Mouse (Mus musculus): ENCODE data around the gene Slc35e2. TPM values are rescaled to one million over a fixed set of nuclear protein-coding genes. Genes with fewer than 3 reads are reported as not detected.
"Not testable (repeated sequence)": the region's sequence is repeated elsewhere in the genome, so short reads cannot be mapped to it uniquely, and the experiment has no call there.

Slc35e2 gene
- total RNA-seq (2014; fragmentation: Nextera tagmentation): 45.1 and 60.2 TPM in 2 replicates
- total RNA-seq (2017): 30.4 and 31.1 TPM in 2 replicates

GRCm38 (mm10) chr4:155601091-155601996, at the start of gene Slc35e2:
Gene Slc35e2, plus strand, starts transcription at chr4:155601416.
- peak; percentile 74 for ATAC-seq (replicated peaks; ENCODE audit: low FRiP score, low TSS enrichment, poor library complexity, severe bottlenecking)

- ATAC-seq (replicated peaks; ENCODE audit: low FRiP score, low TSS enrichment, poor library complexity, severe bottlenecking): no peak
These were observed 48.2 kb upstream of the Slc35e2 start for GRCm38 (mm10) chr4:155552917-155553532.

- ATAC-seq (replicated peaks; ENCODE audit: low FRiP score, low TSS enrichment, poor library complexity, severe bottlenecking): peak; percentile 48
These were observed 46.3 kb upstream of the Slc35e2 start for GRCm38 (mm10) chr4:155554880-155555279.

GRCm38 (mm10) chr4:155555464-155555863, 45.8 kb upstream of the Slc35e2 start:
- ATAC-seq (replicated peaks; ENCODE audit: low FRiP score, low TSS enrichment, poor library complexity, severe bottlenecking): no peak

- no peak for ATAC-seq (replicated peaks; ENCODE audit: low FRiP score, low TSS enrichment, poor library complexity, severe bottlenecking)
These were observed 41.8 kb upstream of the Slc35e2 start for GRCm38 (mm10) chr4:155559454-155559853.

GRCm38 (mm10) chr4:155560932-155561331, 40.3 kb upstream of the Slc35e2 start:
- ATAC-seq (replicated peaks; ENCODE audit: low FRiP score, low TSS enrichment, poor library complexity, severe bottlenecking): no peak

- no peak for ATAC-seq (replicated peaks; ENCODE audit: low FRiP score, low TSS enrichment, poor library complexity, severe bottlenecking)
These were observed 39.4 kb upstream of the Slc35e2 start, which contains the start of gene Nadk for GRCm38 (mm10) chr4:155561661-155562442. Gene Nadk, plus strand, starts transcription at chr4:155562378.

- no peak for ATAC-seq (replicated peaks; ENCODE audit: low FRiP score, low TSS enrichment, poor library complexity, severe bottlenecking)
These were observed 38.4 kb upstream of the Slc35e2 start for GRCm38 (mm10) chr4:155562725-155563399.

GRCm38 (mm10) chr4:155563400-155564231, 37.6 kb upstream of the Slc35e2 start:
- peak; percentile 85 for ATAC-seq (replicated peaks; ENCODE audit: low FRiP score, low TSS enrichment, poor library complexity, severe bottlenecking)

GRCm38 (mm10) chr4:155564315-155565069, 36.7 kb upstream of the Slc35e2 start:
- 0 out of 2 replicates have a peak, but pooled peaks have one; percentile 21 for ATAC-seq (replicated peaks; ENCODE audit: low FRiP score, low TSS enrichment, poor library complexity, severe bottlenecking)

GRCm38 (mm10) chr4:155566555-155566954, 34.7 kb upstream of the Slc35e2 start:
- ATAC-seq (replicated peaks; ENCODE audit: low FRiP score, low TSS enrichment, poor library complexity, severe bottlenecking): no peak

- ATAC-seq (replicated peaks; ENCODE audit: low FRiP score, low TSS enrichment, poor library complexity, severe bottlenecking): no peak
These were observed 33.0 kb upstream of the Slc35e2 start for GRCm38 (mm10) chr4:155568170-155568569.

- ATAC-seq (replicated peaks; ENCODE audit: low FRiP score, low TSS enrichment, poor library complexity, severe bottlenecking): no peak
These were observed 32.4 kb upstream of the Slc35e2 start for GRCm38 (mm10) chr4:155568632-155569370.

- ATAC-seq (replicated peaks; ENCODE audit: low FRiP score, low TSS enrichment, poor library complexity, severe bottlenecking): no peak
These were observed 31.4 kb upstream of the Slc35e2 start for GRCm38 (mm10) chr4:155569818-155570217.

- ATAC-seq (replicated peaks; ENCODE audit: low FRiP score, low TSS enrichment, poor library complexity, severe bottlenecking): not testable (repeated sequence)
These were observed 30.9 kb upstream of the Slc35e2 start for GRCm38 (mm10) chr4:155570315-155570714.

GRCm38 (mm10) chr4:155571442-155571841, 29.8 kb upstream of the Slc35e2 start:
- ATAC-seq (replicated peaks; ENCODE audit: low FRiP score, low TSS enrichment, poor library complexity, severe bottlenecking): peak; percentile 48

GRCm38 (mm10) chr4:155573155-155573554, 28.1 kb upstream of the Slc35e2 start:
- no peak for ATAC-seq (replicated peaks; ENCODE audit: low FRiP score, low TSS enrichment, poor library complexity, severe bottlenecking)

Measured in megakaryocyte-erythroid progenitor cell, adult 5-6 weeks (primary cell).